Mouse (Mus musculus) midbrain, postnatal 0 days (tissue): ENCODE data around the gene Cd82. TPM values are rescaled to one million over a fixed set of nuclear protein-coding genes. Genes with fewer than 3 reads are reported as not detected.

Experiments used
- ATAC-seq: fragments of 200-750 bp; cut with Nextera tagmentation; 2 replicates; pipeline ENCODE4 v1.8.0; 2017; ENCODE audit warnings: moderate number of reproducible peaks, mild to moderate bottlenecking, moderate TSS enrichment, moderate library complexity; ENCODE audit not compliant: low FRiP score
- DNase-seq: peaks from one replicate; pipeline ENCODE4 v3.0.0-alpha.2; 2015; ENCODE audit warnings: low spot score
- H3K27ac ChIP-seq: fragments of 300-500 bp; sonication (generic); 2 replicates; pipeline ENCODE4 v1.5.1; 2014; ENCODE audit warnings: low read depth, mild to moderate bottlenecking, low read length, mixed read lengths
- H3K27me3 ChIP-seq: fragments of 300-500 bp; sonication (generic); 2 replicates; pipeline ENCODE4 v1.6.1; 2014; ENCODE audit warnings: low read length, control low read depth, mixed read lengths; ENCODE audit not compliant: insufficient read depth
- H3K36me3 ChIP-seq: fragments of 300-500 bp; sonication (generic); 2 replicates; pipeline ENCODE4 v1.6.1; 2014; ENCODE audit warnings: low read length, control low read depth, mixed read lengths; ENCODE audit not compliant: insufficient read depth
- H3K4me1 ChIP-seq: fragments of 300-500 bp; sonication (generic); 2 replicates; pipeline ENCODE4 v1.6.1; 2014; ENCODE audit warnings: mild to moderate bottlenecking, control low read depth, antibody characterized with exemption, low read length, mixed read lengths; ENCODE audit not compliant: insufficient read depth
- H3K4me2 ChIP-seq: fragments of 300-500 bp; sonication (generic); 2 replicates; pipeline ENCODE4 v1.6.1; 2014; ENCODE audit warnings: low read depth, mild to moderate bottlenecking, low read length, mixed read lengths; ENCODE audit not compliant: poor library complexity, severe bottlenecking
- H3K4me3 ChIP-seq: fragments of 300-500 bp; sonication (generic); 2 replicates; pipeline ENCODE4 v1.5.1; 2014; ENCODE audit warnings: low read depth, mild to moderate bottlenecking, low read length, moderate library complexity
- H3K9ac ChIP-seq: fragments of 300-500 bp; sonication (generic); replicated peaks from 2 replicates; pipeline ENCODE4 v1.6.1; 2014; ENCODE audit warnings: mild to moderate bottlenecking, low read length, moderate library complexity, mixed read lengths; ENCODE audit not compliant: poor library complexity, severe bottlenecking
- H3K9me3 ChIP-seq: fragments of 300-500 bp; sonication (generic); 2 replicates; pipeline ENCODE4 v1.6.1; 2016; ENCODE audit warnings: low read length, control low read depth
- CTCF ChIP-seq: IDR thresholded peaks from 2 replicates; pipeline ENCODE4 v1.5.1; 2016; ENCODE audit warnings: antibody characterized with exemption, mild to moderate bottlenecking
- WGBS: fragments of 180-500 bp; shearing (Covaris S2); extraction: QIAGEN DNeasy Blood & Tissue Kit; methylation state at CpG from one replicate; pipeline ENCODE4 v1.1.7; 2014; 5-methylcytosine and 5-hydroxymethylcytosine counted together
- polyA plus RNA-seq: library from polyadenylated mRNA; unstranded; fragments of >200 nt; fragmentation: Nextera tagmentation; extraction: Ambion mirVana; gene quantifications from 2 replicates; pipeline ENCODE4 v1.2.1, GENCODE M21; 2015
- total RNA-seq: library from RNA; depleted of rRNA; stranded (reverse); fragments of >200 nt; gene quantifications from 2 replicates; pipeline ENCODE4 v1.2.3, GENCODE M21; 2014

Cd82 gene
- total and polyA plus RNA-seq, 2 experiments from 2014 or later = 9.2 to 14.8 TPM

GRCm38 (mm10) chr2:93485459-93485858 is 22.5 kb upstream of the Cd82 start:
- Histone ChIP-seq H3K27me3 (no peaks in the 10 kb centered on the region), H3K9me3 (no peaks in the 10 kb centered on the region), H3K27ac (no peak overlapping the region), H3K4me1 (no peaks in the 10 kb centered on the region), H3K9ac (no peak overlapping the region), H3K36me3 (no peaks in the 10 kb centered on the region), H3K4me3 (no peak overlapping the region), H3K4me2 (no peak overlapping the region)
- TF ChIP-seq CTCF = no peak
- DNase-seq (no peak), ATAC-seq (no peak)
- 54% methylated on average over 9 of the region's 9 CpGs for WGBS

GRCm38 (mm10) chr2:93482036-93482644 is 19.2 kb upstream of the Cd82 start:
- no peak for ATAC-seq
- H3K4me2 ChIP-seq = no peak overlapping the region
- H3K36me3 ChIP-seq = no peaks in the 10 kb centered on the region
- no peaks in the 10 kb centered on the region for H3K9me3 ChIP-seq
- no peak overlapping the region for H3K27ac ChIP-seq
- no peaks in the 10 kb centered on the region for H3K27me3 ChIP-seq
- H3K9ac ChIP-seq = 0 out of 2 replicates have a peak overlapping the region, but pooled peaks have one; percentile 19
- WGBS = 30% methylated on average over 6 of the region's 6 CpGs
- no peaks in the 10 kb centered on the region for H3K4me1 ChIP-seq
- H3K4me3 ChIP-seq = no peak overlapping the region
- DNase-seq = no peak
- TF ChIP-seq CTCF = no peak

GRCm38 (mm10) chr2:93478744-93479143 is 15.8 kb upstream of the Cd82 start:
- WGBS = 76% methylated on average over 5 of the region's 5 CpGs
- Histone ChIP-seq H3K36me3 (no peaks in the 10 kb centered on the region), H3K9ac (no peak overlapping the region), H3K27me3 (no peaks in the 10 kb centered on the region), H3K9me3 (no peaks in the 10 kb centered on the region), H3K27ac (no peak overlapping the region), H3K4me1 (no peaks in the 10 kb centered on the region), H3K4me3 (no peak overlapping the region), H3K4me2 (no peak overlapping the region)
- DNase-seq (no peak), ATAC-seq (no peak)
- no peak for TF ChIP-seq CTCF

- TF ChIP-seq CTCF = peak; percentile 92
- ATAC-seq (no peak), DNase-seq (peak; percentile 57)
- Histone ChIP-seq H3K4me3 (no peak overlapping the region), H3K27me3 (no peaks in the 10 kb centered on the region), H3K4me2 (no peak overlapping the region), H3K9me3 (no peaks in the 10 kb centered on the region), H3K4me1 (no peaks in the 10 kb centered on the region), H3K9ac (no peak overlapping the region), H3K36me3 (no peaks in the 10 kb centered on the region), H3K27ac (no peak overlapping the region)
- 47% methylated on average over 7 of the region's 7 CpGs for WGBS
Measured at GRCm38 (mm10) chr2:93477519-93477918, 14.6 kb upstream of the Cd82 start.

- H3K27me3 ChIP-seq = no peaks in the 10 kb centered on the region
- WGBS = 86% methylated on average over 7 of the region's 7 CpGs
- no peak overlapping the region for H3K27ac ChIP-seq
- ATAC-seq = no peak
- no peaks in the 10 kb centered on the region for H3K36me3 ChIP-seq
- H3K9me3 ChIP-seq = no peaks in the 10 kb centered on the region
- H3K4me3 ChIP-seq = no peak overlapping the region
- H3K9ac ChIP-seq = no peak overlapping the region
- DNase-seq = no peak
- no peaks in the 10 kb centered on the region for H3K4me1 ChIP-seq
- H3K4me2 ChIP-seq = no peak overlapping the region
- TF ChIP-seq CTCF = no peak
Measured at GRCm38 (mm10) chr2:93476487-93476886, 13.5 kb upstream of the Cd82 start.

GRCm38 (mm10) chr2:93475040-93475439 is 12.1 kb upstream of the Cd82 start:
- no peaks in the 10 kb centered on the region for H3K4me1 ChIP-seq
- TF ChIP-seq CTCF = peak; percentile 97
- no peak overlapping the region for H3K4me2 ChIP-seq
- WGBS = 0% methylated on average over 11 of the region's 11 CpGs
- no peak overlapping the region for H3K9ac ChIP-seq
- H3K9me3 ChIP-seq = no peaks in the 10 kb centered on the region
- H3K27ac ChIP-seq = no peak overlapping the region
- H3K4me3 ChIP-seq = no peak overlapping the region
- H3K27me3 ChIP-seq = no peaks in the 10 kb centered on the region
- DNase-seq (peak; percentile 95), ATAC-seq (peak; percentile 52)
- H3K36me3 ChIP-seq = no peaks in the 10 kb centered on the region
